Mouse (Mus musculus) spleen, embryonic (tissue): ENCODE measurements around the gene Ccdc158.

Source experiments
- CTCF ChIA-PET: fragments of 350-600 bp; sonication (Branson Sonifier 250); formaldehyde crosslinking; loops from one replicate; lab custom pipeline; 2022; lab: Charles Lee

Gene Ccdc158

GRCm38 (mm10) chr5:92674859-92675573 is at the start of gene Ccdc158:
Ccdc158 (minus strand) TSS chr5:92675271.
- CTCF ChIA-PET: interaction anchor here (0.6 kb wide), 1 partner anchor 754 kb away, joined by 8 read pairs; no protein-coding TSS in a partner anchor

- CTCF ChIA-PET: no interaction called here
Observed at GRCm38 (mm10) chr5:92721610-92722009, 46.5 kb upstream of the Ccdc158 start.

GRCm38 (mm10) chr5:92718856-92719255 is 43.8 kb upstream of the Ccdc158 start:
- CTCF ChIA-PET: no interaction called here

DNA sequence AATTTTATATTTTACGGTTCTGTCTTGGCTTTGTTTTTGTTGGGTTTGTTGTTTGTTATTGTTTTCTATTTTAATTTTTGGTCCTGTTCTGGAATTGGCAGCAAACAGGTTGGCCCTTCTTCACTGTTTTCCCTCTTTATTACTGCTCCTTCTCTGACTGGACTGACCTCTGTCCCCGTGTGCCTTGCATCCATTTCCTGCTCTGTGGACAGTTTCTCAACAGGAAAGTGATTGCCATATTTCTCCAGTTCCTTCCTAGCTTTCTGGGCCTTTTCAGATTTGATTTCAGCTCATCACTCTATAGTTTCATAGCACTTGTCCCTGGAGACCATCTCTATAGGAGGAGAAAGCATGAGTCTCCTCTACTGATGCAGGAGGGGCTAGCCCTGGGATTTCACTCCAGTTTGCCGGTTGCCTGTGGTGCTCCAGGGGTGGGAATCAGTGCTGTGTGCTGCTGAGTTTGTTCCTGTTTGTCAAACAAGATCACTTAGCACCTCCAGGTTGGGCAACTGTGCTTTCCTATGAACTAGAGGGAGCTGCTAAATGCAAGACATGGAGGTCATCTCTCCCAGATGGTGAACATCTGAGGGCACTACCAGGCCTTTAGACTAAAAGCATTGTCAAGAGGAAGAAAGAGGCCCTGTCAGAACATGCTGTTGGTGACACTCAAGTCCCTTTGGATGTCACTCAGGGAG is 42.7 kb upstream of the Ccdc158 start:
- CTCF ChIA-PET: no interaction called here

GRCm38 (mm10) chr5:92715890-92716289 is 40.8 kb upstream of the Ccdc158 start:
- CTCF ChIA-PET: no interaction called here

- CTCF ChIA-PET: no interaction called here
Observed at GRCm38 (mm10) chr5:92715319-92715718, 40.2 kb upstream of the Ccdc158 start.

GRCm38 (mm10) chr5:92714886-92715285 is 39.8 kb upstream of the Ccdc158 start:
- CTCF ChIA-PET: no interaction called here

DNA sequence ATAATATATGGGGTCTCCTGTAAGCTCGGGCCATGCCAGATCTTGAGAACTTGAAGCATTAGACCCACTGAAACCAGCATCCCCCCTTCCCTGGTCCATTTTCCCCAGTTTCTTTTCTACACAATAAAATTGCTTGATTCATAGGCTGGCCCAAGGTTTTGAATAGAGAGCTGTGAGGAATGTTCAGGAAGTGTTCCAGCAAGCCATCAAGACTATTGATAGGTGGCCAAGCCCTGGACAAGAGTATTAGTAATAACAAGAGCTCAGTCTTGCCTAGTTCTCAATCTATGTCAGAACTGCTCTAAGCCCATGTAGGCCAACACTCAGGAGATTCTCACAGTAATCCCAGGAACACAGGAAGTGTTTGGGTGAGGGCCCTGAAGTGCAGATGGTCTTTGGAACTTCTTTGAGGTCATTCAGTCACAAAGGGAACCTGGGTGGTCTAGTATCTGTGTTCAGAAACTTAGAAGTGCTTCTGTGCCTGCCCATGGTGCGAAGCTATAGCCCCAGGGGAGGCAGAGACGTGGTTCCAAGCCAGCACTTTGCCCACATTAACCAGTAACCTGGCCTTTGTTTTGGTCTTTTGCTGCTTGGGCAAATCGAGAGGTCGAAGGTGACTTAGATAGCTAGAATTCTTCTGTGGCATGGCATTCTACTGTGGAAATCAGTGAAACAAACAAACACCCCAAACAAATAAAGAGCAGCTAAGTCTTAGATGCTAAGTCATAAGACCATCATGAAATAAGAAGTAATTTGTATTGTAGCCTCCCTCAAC is 37.7 kb upstream of the Ccdc158 start:
- CTCF ChIA-PET: interaction anchor here (0.7 kb wide), 1 partner anchor 17 kb away, joined by 4 read pairs; no protein-coding TSS in a partner anchor

DNA sequence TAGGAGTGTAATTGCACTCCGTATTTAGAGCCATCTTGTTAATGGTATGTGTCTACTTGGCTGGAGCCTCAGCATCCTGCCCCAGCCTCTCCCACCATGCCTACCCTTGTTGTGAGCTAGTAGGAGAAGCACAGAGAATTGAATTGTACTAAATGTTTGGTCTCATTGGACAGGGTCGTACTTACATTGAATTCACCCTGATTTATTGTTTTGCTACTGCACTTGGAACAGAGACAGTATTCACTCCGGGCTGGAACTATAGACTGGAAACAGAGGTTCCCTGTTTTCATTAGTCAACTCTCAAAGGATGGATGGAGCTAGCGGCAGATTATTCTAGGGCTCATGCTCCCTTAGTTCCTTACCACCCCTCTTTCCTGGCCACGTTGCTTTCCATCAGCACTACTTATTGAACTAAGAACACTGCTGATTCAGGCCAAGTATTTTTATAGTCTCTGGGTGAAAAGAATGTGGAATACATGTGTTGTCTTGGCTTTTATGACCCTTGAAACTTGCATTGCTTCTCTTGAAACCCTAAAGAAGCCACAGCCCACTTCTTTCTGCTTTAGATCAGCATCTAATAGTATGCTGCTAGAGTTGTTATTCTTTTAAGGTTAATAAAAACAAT is 36.7 kb upstream of the Ccdc158 start:
- CTCF ChIA-PET: no interaction called here

DNA sequence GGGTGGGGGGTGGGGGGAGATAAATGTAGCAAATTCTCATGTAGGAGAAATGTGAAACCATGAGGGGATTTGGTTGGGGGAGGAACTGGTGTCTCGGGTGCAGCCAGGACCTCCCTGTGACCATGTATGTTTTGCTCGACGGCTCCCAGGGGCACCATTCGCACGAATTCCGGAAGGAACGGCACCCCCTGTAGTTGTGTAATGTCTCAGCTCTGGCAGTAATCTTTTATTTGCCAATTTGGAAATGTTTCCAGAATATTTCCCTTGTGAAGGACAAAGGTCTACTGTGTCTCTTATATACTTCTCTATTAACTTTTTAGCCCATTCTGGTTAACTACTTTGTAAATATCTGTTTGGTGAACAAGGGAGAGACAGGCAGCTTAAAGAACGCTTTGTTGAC is 35.7 kb upstream of the Ccdc158 start:
- CTCF ChIA-PET: interaction anchor here (0.6 kb wide), 1 partner anchor 487 kb away, joined by 20 read pairs; no protein-coding TSS in a partner anchor

DNA sequence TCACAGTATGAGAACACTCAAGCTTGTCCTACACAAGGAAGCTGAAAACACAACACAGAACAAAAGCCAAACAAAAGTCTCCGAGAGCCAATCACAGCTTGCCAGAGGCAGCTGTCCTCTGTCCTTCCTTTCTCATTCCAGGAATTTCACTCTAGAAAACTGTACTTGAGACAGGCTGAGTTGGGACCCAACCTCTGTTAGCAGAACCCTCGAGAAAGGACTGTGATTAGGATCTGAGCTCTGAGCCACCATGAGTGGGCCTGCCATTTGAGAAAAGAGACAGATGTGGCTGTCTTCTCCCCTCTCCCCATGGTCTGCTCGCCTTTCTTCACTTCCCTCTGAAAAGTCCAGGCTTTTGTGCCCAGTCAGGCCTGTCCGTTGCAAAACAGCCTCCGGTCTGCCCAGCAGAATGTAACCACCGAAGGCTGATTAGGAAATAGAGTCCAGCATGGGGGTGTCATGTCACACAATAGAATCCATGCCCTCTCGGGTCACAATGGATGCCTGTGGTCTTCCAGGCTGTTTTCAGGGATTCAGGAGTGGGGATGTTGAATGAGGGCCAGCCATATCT is 32.9 kb upstream of the Ccdc158 start:
- CTCF ChIA-PET: no interaction called here

- CTCF ChIA-PET: no interaction called here
Observed at GRCm38 (mm10) chr5:92703671-92704070, 28.6 kb upstream of the Ccdc158 start.

GRCm38 (mm10) chr5:92701750-92702149 is 26.7 kb upstream of the Ccdc158 start:
- CTCF ChIA-PET: no interaction called here

- CTCF ChIA-PET: interaction anchor here (0.6 kb wide), 2 partner anchors 76 to 271 kb away, joined by 4 read pairs; no protein-coding TSS in a partner anchor
Observed at GRCm38 (mm10) chr5:92698837-92699529, 23.9 kb upstream of the Ccdc158 start.

GRCm38 (mm10) chr5:92698131-92698836 is 23.2 kb upstream of the Ccdc158 start:
- CTCF ChIA-PET: interaction anchor here (0.6 kb wide), 2 partner anchors 75 to 272 kb away, joined by 4 read pairs; no protein-coding TSS in a partner anchor

GRCm38 (mm10) chr5:92694316-92694995 is 19.4 kb upstream of the Ccdc158 start:
- CTCF ChIA-PET: no interaction called here

DNA sequence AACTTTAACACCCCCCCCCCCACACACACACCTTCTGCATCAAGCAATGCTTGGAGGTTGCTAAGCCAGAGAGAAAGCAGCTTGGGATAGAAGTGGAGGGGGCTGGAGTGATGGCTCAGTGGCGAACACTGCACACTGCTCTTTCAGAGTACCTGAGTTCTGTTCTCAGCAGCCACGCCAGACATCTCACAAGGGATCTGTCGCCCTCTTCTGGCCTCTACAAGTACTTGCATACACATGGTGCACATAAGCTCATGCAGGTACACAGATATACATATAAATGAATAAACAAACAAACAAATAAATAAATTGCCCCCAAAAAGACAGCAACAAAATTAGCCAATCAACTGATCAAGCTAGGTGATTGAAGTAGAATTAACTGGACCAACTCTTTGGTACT is 18.7 kb upstream of the Ccdc158 start:
- CTCF ChIA-PET: interaction anchor here (0.6 kb wide), 1 partner anchor 94 kb away, joined by 3 read pairs; no protein-coding TSS in a partner anchor

DNA sequence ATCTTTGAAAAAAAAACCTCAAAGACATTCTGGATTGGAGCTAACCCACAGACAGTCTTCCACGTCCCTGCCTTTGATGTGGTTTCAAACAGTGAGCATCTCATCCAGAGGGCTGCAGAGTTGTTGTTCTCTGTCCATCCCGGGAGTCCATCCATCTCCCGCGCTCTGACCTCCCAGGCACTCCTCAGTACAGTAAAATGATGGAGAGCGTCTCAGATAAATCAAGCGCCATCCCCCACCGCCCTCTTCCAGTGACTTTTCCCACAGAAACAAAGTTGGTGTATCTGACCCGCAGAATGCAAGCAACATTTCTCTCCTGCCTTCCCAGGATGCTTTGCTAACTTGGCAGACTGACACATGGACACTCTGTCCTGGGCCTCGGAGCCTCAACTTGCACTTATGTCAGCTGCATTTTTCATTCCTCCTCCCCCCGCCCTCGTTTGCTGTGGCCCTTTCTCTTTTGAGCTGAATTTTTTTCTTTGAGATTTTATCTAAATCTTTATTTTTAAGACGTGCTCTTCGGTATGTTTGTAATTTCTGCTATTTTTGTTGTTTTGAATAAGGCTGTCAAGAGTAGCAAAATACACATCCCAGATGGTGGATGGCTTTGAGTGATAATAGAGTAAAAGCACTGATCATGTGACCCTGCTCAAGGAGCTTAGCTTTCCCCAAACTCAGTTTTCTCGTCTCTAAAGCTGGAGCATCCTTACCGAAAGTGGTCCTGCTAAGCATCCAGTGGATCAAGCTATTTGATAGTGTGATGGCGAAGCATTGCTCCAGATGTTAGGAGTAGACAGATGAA is 17.3 kb upstream of the Ccdc158 start:
- CTCF ChIA-PET: no interaction called here
